Mouse (Mus musculus): Measurements from ENCODE around the gene Psmd3.

The Psmd3 gene

DNA sequence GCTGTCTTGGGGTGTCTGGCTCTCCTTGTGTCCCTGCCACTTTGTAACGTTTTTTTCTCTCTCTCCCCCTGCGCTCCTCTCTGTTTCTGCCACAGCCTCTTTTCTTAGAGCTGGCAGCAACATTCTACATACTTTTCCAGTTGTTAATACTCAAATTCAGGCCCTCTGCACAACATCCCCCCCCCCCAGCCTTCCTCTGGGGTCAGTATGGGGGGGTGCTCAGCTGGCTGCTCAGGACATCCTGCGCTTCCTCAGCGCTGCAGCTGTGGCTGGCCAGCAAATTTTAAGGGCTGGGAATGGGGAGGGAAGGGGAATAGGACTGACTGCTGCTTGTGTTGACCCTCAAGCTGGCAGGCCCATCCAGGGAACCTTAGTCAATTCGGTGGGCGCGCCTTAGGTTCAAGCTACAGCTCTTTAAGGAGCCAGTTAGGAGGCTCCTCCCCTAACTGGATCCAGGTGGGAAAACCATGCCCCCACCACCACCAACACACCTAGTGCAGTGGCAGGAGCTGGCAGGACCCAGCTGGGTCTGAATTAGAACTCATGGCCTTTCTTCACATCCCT, 62.2 kb downstream of the Psmd3 start:
- DNase-seq (ENCODE audit: low read depth, low spot score) = no peak
